Mouse (Mus musculus) forebrain, embryonic 10.5 days (tissue): ENCODE data around the gene Gal3st1. TPM values are rescaled to one million over a fixed set of nuclear protein-coding genes. Genes with fewer than 3 reads are reported as not detected.

Experiments used
- DNase-seq: peaks from one replicate; pipeline ENCODE4 v3.0.0-alpha.2; 2017; ENCODE audit warnings: low spot score; ENCODE audit errors: extremely low spot score
- H3K27ac ChIP-seq: fragments of 300-500 bp; sonication (generic); 2 replicates; pipeline ENCODE4 v1.5.1; 2016; ENCODE audit warnings: mild to moderate bottlenecking
- H3K27me3 ChIP-seq: fragments of 300-500 bp; sonication (generic); 2 replicates; pipeline ENCODE4 v1.6.1; 2016; ENCODE audit warnings: mild to moderate bottlenecking; ENCODE audit not compliant: poor library complexity, severe bottlenecking
- H3K36me3 ChIP-seq: fragments of 300-500 bp; sonication (generic); replicated peaks from 2 replicates; pipeline ENCODE4 v1.6.1; 2016; ENCODE audit warnings: mild to moderate bottlenecking, moderate library complexity
- H3K4me1 ChIP-seq: fragments of 300-500 bp; sonication (generic); 2 replicates; pipeline ENCODE4 v1.6.1; 2016
- H3K4me3 ChIP-seq: fragments of 300-500 bp; sonication (generic); 2 replicates; pipeline ENCODE4 v1.5.1; 2016; ENCODE audit warnings: mild to moderate bottlenecking, moderate library complexity
- H3K9me3 ChIP-seq: fragments of 300-500 bp; sonication (generic); 2 replicates; pipeline ENCODE4 v1.6.1; 2016; ENCODE audit warnings: mild to moderate bottlenecking, moderate library complexity
- WGBS: fragments of 180-500 bp; shearing (Covaris S2); methylation state at CpG from one replicate; pipeline ENCODE4 v1.1.7; 2016; 5-methylcytosine and 5-hydroxymethylcytosine counted together
- polyA plus RNA-seq: library from polyadenylated mRNA; unstranded; fragments of >200 nt; fragmentation: Nextera tagmentation; extraction: Ambion mirVana; gene quantifications from 2 replicates; pipeline ENCODE4 v1.2.1, GENCODE M21; 2016

Gene Gal3st1
- polyA plus RNA-seq, 1 experiment from 2014 or later: 0.17 TPM

GRCm38 (mm10) chr11:4023321-4023720, 39.9 kb downstream of the Gal3st1 start:
- whole genome bisulfite sequencing: 79% methylated on average over 2 of the region's 2 CpGs
- Histone ChIP-seq H3K36me3 (no peaks in the 10 kb centered on the region), H3K4me3 (no peak overlapping the region), H3K27ac (no peak overlapping the region), H3K9me3 (no peaks in the 10 kb centered on the region), H3K4me1 (no peaks in the 10 kb centered on the region), H3K27me3 (no peaks in the 10 kb centered on the region)
- no peak for DNase-seq

GRCm38 (mm10) chr11:4027066-4027465, 43.6 kb downstream of the Gal3st1 start:
- no peak overlapping the region for H3K4me3 ChIP-seq
- 88% methylated on average over 8 of the region's 8 CpGs for WGBS
- no peak for DNase-seq
- H3K9me3 ChIP-seq: no peaks in the 10 kb centered on the region; the same call in 1 of the 2 replicates
- H3K36me3 ChIP-seq: no peaks in the 10 kb centered on the region
- H3K4me1 ChIP-seq: 0 out of 2 replicates have a peak, but pooled peaks cover 3% of the 10 kb centered on the region
- H3K27me3 ChIP-seq: peaks cover 13% of the 10 kb centered on the region
- no peak overlapping the region for H3K27ac ChIP-seq

- H3K36me3 ChIP-seq: no peaks in the 10 kb centered on the region
- no peaks in the 10 kb centered on the region; the same call in 1 of the 2 replicates for H3K9me3 ChIP-seq
- H3K27ac ChIP-seq: no peak overlapping the region
- H3K4me3 ChIP-seq: no peak overlapping the region
- 0 out of 2 replicates have a peak, but pooled peaks cover 3% of the 10 kb centered on the region for H3K4me1 ChIP-seq
- DNase-seq: no peak
- 80% methylated on average over 9 of the region's 9 CpGs for WGBS
- H3K27me3 ChIP-seq: peaks cover 20% of the 10 kb centered on the region
Measured at GRCm38 (mm10) chr11:4027561-4028334, 44.3 kb downstream of the Gal3st1 start.

GRCm38 (mm10) chr11:4029343-4029742, 45.9 kb downstream of the Gal3st1 start:
- no peak overlapping the region for H3K27ac ChIP-seq
- DNase-seq: no peak
- H3K4me1 ChIP-seq: 0 out of 2 replicates have a peak, but pooled peaks cover 3% of the 10 kb centered on the region
- H3K36me3 ChIP-seq: no peaks in the 10 kb centered on the region
- no peaks in the 10 kb centered on the region; the same call in 1 of the 2 replicates for H3K9me3 ChIP-seq
- H3K4me3 ChIP-seq: no peak overlapping the region
- H3K27me3 ChIP-seq: peaks cover 22% of the 10 kb centered on the region
- 75% methylated on average over 4 of the region's 4 CpGs for WGBS

- Histone ChIP-seq H3K4me1 (0 out of 2 replicates have a peak, but pooled peaks cover 3% of the 10 kb centered on the region), H3K36me3 (no peaks in the 10 kb centered on the region), H3K27ac (no peak within 1 kb of the TSS), H3K27me3 (peaks cover 22% of the 10 kb centered on the region), H3K4me3 (no peak within 1 kb of the TSS), H3K9me3 (no peaks in the 10 kb centered on the region; the same call in 1 of the 2 replicates)
- DNase-seq: no peak
- WGBS: 34% methylated on average over 16 of the region's 16 CpGs
Measured at GRCm38 (mm10) chr11:4031126-4031941, 47.9 kb downstream of the Gal3st1 start, which contains the start of gene Sec14l4. TSS of gene Sec14l4 (plus strand) at chr11:4031462.

- no peak for DNase-seq
- H3K27me3 ChIP-seq: peaks cover 22% of the 10 kb centered on the region
- H3K9me3 ChIP-seq: no peaks in the 10 kb centered on the region; the same call in 1 of the 2 replicates
- 32% methylated on average over 12 of the region's 12 CpGs for WGBS
- no peak overlapping the region for H3K4me3 ChIP-seq
- H3K27ac ChIP-seq: no peak overlapping the region
- H3K4me1 ChIP-seq: 0 out of 2 replicates have a peak, but pooled peaks cover 3% of the 10 kb centered on the region
- no peaks in the 10 kb centered on the region for H3K36me3 ChIP-seq
Measured at GRCm38 (mm10) chr11:4031961-4032360, 48.5 kb downstream of the Gal3st1 start.

- Histone ChIP-seq H3K27ac (no peak overlapping the region), H3K4me1 (0 out of 2 replicates have a peak, but pooled peaks cover 3% of the 10 kb centered on the region), H3K4me3 (no peak overlapping the region), H3K27me3 (peaks cover 22% of the 10 kb centered on the region), H3K36me3 (no peaks in the 10 kb centered on the region), H3K9me3 (no peaks in the 10 kb centered on the region; the same call in 1 of the 2 replicates)
- no peak for DNase-seq
- 78% methylated on average over 7 of the region's 7 CpGs for WGBS
Measured at GRCm38 (mm10) chr11:4033471-4033870, 50.0 kb downstream of the Gal3st1 start.

- Histone ChIP-seq H3K4me1 (0 out of 2 replicates have a peak, but pooled peaks cover 3% of the 10 kb centered on the region), H3K9me3 (no peaks in the 10 kb centered on the region; the same call in 1 of the 2 replicates), H3K27ac (no peak overlapping the region), H3K27me3 (peaks cover 22% of the 10 kb centered on the region), H3K4me3 (no peak overlapping the region), H3K36me3 (no peaks in the 10 kb centered on the region)
- WGBS: 85% methylated on average over 4 of the region's 4 CpGs
- DNase-seq: no peak
Measured at GRCm38 (mm10) chr11:4034169-4034568, 50.7 kb downstream of the Gal3st1 start.

- Histone ChIP-seq H3K27ac (no peak overlapping the region), H3K9me3 (no peaks in the 10 kb centered on the region), H3K36me3 (no peaks in the 10 kb centered on the region), H3K4me3 (no peak overlapping the region), H3K4me1 (0 out of 2 replicates have a peak, but pooled peaks cover 3% of the 10 kb centered on the region), H3K27me3 (peaks cover 22% of the 10 kb centered on the region)
- 68% methylated on average over 18 of the region's 18 CpGs for WGBS
- DNase-seq: no peak
Measured at GRCm38 (mm10) chr11:4035116-4035892, 51.9 kb downstream of the Gal3st1 start.

GRCm38 (mm10) chr11:4035916-4036315, 52.5 kb downstream of the Gal3st1 start:
- 92% methylated on average over 6 of the region's 6 CpGs for WGBS
- H3K36me3 ChIP-seq: no peaks in the 10 kb centered on the region
- H3K27ac ChIP-seq: no peak overlapping the region
- H3K4me3 ChIP-seq: no peak overlapping the region
- H3K4me1 ChIP-seq: 0 out of 2 replicates have a peak, but pooled peaks cover 3% of the 10 kb centered on the region
- no peaks in the 10 kb centered on the region for H3K9me3 ChIP-seq
- H3K27me3 ChIP-seq: peaks cover 20% of the 10 kb centered on the region
- no peak for DNase-seq

- no peaks in the 10 kb centered on the region for H3K9me3 ChIP-seq
- no peak for DNase-seq
- WGBS: 77% methylated on average over 9 of the region's 9 CpGs
- H3K27me3 ChIP-seq: peaks cover 14% of the 10 kb centered on the region
- H3K4me1 ChIP-seq: 0 out of 2 replicates have a peak, but pooled peaks cover 3% of the 10 kb centered on the region
- no peaks in the 10 kb centered on the region for H3K36me3 ChIP-seq
- no peak overlapping the region for H3K27ac ChIP-seq
- H3K4me3 ChIP-seq: no peak overlapping the region
Measured at GRCm38 (mm10) chr11:4036365-4037084, 53.1 kb downstream of the Gal3st1 start.
